Mouse (Mus musculus) thymus, postnatal 4 days (tissue): Measurements from ENCODE around the gene Strip1.
A peak's percentile ranks its signal among the peaks of the same experiment; 100 is the strongest.
"Not testable (repeated sequence)": the region's sequence is repeated elsewhere in the genome, so short reads cannot be mapped to it uniquely, and the experiment has no call there.

Experiments
- DNase-seq: peaks from one replicate; pipeline ENCODE4 v3.0.0; 2021

Gene Strip1

DNA sequence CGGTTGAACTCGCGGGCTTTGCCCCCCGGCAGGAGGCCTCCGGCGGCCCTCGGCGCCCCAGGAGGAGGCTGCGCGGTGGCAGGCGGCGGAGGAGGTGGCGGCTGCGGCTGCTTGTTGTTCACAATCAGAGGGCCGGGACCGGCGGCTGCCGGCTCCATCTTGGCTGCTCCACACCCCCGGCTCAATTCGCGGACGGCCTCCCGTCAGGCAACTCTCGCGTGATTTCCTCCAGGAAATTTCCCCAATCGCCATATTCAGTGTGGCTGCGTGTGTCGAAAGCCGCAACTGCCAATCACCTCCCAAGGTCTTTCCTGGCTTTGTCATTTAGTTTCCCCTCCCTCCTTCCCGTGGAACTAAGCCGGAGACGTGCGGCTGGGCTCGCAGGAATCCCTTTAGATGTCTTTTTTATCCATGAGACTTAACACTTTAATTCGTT lies at the start of gene Strip1:
TSS of gene Strip1 (minus strand) at position 172 of the 436 bp plus-strand sequence.
- peak; percentile 91 for DNase-seq

- DNase-seq = no peak
These were observed 49.5 kb upstream of the Strip1 start for GRCm38 (mm10) chr3:107680790-107681576.

GRCm38 (mm10) chr3:107671509-107671908 lies 40.0 kb upstream of the Strip1 start:
- no peak for DNase-seq

DNA sequence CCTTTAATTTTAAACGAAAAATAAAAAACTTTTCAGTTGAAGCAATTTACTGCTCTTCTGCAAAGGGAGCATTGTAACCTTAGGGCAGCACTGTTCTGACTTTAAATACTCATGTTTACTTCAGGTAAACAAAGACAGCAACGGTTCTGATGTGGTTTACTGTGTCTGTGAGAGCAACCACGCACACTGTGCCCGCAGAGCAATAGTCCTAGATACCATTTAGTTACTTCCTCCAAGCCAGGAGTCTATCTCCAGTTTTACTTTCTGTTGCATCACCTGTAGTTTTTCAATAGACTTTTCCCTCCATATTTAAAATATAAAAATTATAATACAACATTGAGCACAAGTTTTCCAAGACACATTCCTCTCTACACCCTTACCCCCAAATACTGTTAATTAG lies 39.0 kb upstream of the Strip1 start:
- no peak for DNase-seq

GRCm38 (mm10) chr3:107668786-107669185 lies 37.3 kb upstream of the Strip1 start:
- DNase-seq = no peak

GRCm38 (mm10) chr3:107667426-107667825 lies 35.9 kb upstream of the Strip1 start:
- DNase-seq = no peak

- no peak for DNase-seq
These were observed 33.1 kb upstream of the Strip1 start for GRCm38 (mm10) chr3:107664641-107665040.

GRCm38 (mm10) chr3:107659000-107659399 lies 27.5 kb upstream of the Strip1 start:
- DNase-seq = no peak

GRCm38 (mm10) chr3:107656888-107657287 lies 25.4 kb upstream of the Strip1 start:
- DNase-seq = no peak

DNA sequence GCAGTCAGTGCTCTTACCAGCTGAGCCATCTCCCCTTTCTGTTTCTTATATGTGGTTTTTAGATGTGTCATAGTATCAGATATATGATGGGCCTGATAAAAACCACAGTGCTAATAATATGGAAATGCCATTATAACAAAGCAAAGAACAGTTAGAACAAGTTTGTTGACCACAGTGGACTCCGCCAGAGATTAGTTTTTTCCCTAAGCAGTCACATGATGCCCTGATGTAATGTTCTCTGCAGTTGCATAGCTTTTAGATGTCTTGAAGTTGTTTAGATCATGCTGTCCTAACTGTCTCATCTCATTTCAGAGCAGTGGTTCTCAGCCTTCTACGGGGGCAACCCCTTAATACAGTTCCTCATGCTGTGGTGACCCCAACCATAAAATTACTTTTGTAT lies 24.7 kb upstream of the Strip1 start:
- no peak for DNase-seq

- no peak for DNase-seq
These were observed 24.0 kb upstream of the Strip1 start for GRCm38 (mm10) chr3:107655491-107655890.

GRCm38 (mm10) chr3:107654861-107655260 lies 23.4 kb upstream of the Strip1 start:
- DNase-seq = no peak

GRCm38 (mm10) chr3:107652968-107653367 lies 21.5 kb upstream of the Strip1 start:
- DNase-seq = no peak

DNA sequence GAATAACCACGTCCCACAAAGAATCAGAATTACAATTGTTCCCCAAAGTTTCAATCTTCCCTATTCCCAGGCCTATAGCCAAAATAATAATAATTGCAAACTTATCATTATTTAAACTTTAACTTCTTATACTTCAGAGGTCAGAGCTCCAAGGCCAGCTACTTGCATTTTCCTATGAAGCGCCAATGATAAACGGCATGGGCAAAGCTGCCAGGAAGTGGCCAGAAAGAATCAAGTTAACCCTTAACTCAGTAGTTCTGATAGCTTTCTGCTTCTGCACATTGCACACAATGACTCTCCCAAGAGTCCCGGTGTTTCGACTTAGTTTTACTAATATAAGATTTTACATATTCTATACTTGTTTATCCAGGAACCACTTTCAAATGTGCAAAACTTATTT lies 18.8 kb upstream of the Strip1 start:
- DNase-seq = not testable (repeated sequence)

- DNase-seq = no peak
These were observed 15.5 kb upstream of the Strip1 start for GRCm38 (mm10) chr3:107646947-107647346.

GRCm38 (mm10) chr3:107637606-107638172 lies 6.2 kb upstream of the Strip1 start:
- no peak for DNase-seq

GRCm38 (mm10) chr3:107636236-107636635 lies 4.7 kb upstream of the Strip1 start:
- no peak for DNase-seq

- DNase-seq = no peak
These were observed 4.3 kb upstream of the Strip1 start for GRCm38 (mm10) chr3:107635836-107636235.

DNA sequence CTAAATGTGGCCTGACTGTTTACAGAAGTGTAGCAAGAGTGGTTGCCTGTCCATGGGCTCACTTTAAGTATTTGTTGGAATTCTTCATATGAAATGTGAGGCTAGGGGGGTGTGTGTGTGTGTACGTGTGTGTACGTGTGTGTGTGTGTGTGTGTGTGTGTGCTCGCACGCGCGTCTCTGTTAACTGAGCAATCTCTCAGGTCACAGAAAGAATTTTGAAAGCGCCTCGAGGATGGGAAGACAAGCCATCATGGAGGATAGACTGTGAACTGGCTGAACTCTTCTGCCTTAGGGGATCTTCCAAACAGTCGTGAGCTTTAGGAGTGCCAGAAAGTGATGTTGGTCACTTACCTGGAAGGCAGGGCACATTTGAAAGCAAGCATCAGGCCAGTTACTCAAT lies 2.4 kb upstream of the Strip1 start:
- no peak for DNase-seq

DNA sequence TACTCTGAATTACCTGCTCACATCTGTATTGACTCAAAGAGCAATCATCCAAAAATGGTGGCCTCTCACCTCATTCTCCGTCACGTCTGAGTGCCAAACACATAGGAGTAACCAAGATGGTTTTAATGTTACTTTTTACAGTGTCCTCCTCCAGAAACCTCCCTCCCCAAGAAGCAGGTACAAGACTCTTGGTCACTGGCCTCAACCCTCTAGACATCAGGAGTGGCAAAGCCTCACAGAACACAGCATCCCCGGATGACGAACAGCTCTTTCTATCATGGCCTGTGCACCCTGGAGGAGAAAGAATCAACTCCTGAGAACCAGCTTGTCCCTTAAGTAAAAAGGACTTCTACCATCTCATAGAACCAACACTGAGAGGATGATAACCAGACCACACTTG lies 1.3 kb upstream of the Strip1 start:
- no peak for DNase-seq

DNA sequence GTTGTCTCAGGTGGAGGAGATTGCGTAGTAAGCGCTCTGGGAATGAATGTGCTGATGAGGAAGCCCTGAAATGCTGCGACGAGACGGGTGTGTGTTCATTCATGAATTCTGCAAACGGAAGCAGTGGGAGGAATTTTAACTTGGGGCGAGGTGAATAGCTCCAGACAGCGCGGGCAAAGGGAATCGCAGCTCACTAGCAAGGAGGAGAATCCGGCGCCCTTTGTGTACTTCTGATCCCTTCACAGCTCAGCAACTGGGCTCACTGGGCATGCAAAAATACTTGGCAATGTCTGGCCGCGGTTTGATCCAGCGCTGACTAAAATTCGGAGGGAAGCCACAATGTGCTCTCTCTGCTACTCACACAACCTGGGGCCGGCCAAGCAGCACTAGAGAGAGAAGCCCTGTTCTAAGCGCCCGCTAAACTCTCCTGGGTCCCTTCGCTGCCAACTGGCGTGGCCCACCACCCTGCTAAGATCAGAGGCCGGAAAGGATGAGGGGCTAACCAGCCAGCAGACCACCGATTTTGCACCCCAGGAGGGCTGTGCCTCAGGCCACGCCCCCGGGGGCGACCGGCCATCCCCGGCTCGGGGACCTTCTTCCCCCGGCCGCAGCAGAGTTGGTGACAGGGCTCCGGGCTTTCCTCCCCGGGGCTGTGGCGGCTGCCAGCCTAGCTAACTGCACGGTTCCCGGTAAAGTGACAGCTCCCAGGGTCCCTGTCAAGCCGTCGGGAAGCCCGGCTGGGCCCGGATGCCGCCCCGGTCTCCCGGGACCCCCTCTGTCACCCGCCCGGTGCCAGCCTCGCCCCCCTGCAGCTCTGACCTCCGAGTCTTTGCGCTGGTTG lies 592 bp downstream of the Strip1 start, which contains the start of gene Gm10961:
TSS of gene Gm10961 (plus strand) at position 641 of the 841 bp plus-strand sequence.
- no peak for DNase-seq

- DNase-seq = no peak
These were observed 2.1 kb downstream of the Strip1 start for GRCm38 (mm10) chr3:107629411-107629810.

GRCm38 (mm10) chr3:107628551-107628950 lies 2.9 kb downstream of the Strip1 start:
- DNase-seq = no peak

DNA sequence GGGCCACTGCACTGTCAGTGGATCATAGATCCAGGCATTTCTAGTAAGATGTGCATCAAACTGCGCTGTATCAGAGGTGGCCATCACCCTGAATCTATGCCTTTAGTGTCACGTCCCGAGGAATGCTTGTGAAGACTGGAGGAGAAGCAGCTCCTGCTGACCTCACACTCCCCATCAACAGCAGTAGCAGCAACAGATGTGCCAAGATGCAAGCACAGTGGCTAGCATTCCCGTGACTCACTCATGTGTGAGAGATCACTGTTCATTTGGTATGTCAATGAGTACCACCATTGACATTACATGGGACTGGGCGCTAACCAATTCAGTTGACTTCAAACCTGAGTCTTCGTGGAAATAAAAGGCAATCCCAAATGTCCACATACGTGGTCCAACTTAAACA lies 3.9 kb downstream of the Strip1 start:
- no peak for DNase-seq
